Mouse (Mus musculus): Measurements from ENCODE around the gene Peak1.
"Not testable (repeated sequence)": the region's sequence is repeated elsewhere in the genome, so short reads cannot be mapped to it uniquely, and the experiment has no call there.

Peak1 gene

DNA sequence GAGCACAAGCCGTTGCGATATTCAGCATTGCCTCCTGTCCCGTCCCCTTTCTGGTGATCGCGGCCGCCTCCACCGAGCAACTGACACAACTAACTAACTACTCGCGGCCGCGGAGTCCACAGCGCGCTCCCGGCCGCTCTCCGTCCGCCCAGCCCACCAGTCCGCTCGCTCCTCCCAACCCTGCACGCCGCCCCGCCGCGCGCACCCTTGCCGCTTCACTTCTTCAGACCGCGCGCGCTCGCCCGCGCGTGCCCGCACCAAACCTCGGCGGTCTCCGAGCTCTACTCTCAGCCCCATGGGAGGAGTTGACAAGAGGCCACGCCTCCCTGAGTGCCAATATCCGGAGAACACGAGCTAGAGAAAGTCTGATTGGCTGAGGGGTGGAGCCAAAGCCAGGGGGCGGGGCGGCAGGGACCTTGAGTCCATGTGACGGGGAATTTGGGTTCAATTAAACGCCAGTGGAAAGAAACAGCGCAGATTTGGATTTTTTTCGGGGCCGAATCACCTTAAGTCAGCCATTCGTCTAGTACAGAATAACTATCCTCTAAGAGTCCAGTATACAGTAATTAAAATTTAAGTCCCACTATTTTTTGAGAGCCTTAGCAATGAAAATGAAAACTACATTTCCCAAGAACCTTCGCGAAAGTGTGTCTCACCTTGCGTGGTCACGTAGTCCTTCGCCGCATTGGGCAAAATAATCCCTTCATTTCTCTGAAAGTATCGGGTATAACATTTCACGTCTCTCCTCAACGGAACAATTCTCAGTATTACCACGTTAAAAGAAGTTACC is at the start of gene Peak1, which contains the start of gene Hmg20a:
Peak1 (minus strand) TSS at position 120 of the 790 bp plus-strand sequence.
Hmg20a (plus strand) TSS at position 662 of the 790 bp plus-strand sequence.
- peak; percentile 99 for DNase-seq (ENCODE audit: low read depth, low spot score)

DNA sequence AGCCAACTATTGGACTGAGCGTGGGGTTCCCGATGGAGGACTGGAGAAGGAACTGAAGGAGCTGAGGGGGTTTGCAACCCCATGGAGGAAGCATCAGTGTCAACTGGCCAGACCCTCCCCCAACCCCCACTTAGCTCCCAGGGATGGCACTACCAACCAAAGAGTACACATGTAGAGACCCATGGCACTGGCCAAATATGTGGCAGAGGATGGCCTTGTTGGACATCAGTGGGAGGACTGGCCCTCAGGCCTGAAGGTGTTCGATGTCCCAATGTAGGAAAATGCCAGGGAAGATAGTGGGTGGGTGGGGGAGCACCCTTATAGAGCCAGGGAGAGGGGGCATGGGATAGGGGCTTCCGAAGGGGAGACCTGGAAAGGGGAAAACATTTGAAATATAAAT is 48.4 kb upstream of the Peak1 start:
- DNase-seq (ENCODE audit: low read depth, low spot score) = no peak

DNA sequence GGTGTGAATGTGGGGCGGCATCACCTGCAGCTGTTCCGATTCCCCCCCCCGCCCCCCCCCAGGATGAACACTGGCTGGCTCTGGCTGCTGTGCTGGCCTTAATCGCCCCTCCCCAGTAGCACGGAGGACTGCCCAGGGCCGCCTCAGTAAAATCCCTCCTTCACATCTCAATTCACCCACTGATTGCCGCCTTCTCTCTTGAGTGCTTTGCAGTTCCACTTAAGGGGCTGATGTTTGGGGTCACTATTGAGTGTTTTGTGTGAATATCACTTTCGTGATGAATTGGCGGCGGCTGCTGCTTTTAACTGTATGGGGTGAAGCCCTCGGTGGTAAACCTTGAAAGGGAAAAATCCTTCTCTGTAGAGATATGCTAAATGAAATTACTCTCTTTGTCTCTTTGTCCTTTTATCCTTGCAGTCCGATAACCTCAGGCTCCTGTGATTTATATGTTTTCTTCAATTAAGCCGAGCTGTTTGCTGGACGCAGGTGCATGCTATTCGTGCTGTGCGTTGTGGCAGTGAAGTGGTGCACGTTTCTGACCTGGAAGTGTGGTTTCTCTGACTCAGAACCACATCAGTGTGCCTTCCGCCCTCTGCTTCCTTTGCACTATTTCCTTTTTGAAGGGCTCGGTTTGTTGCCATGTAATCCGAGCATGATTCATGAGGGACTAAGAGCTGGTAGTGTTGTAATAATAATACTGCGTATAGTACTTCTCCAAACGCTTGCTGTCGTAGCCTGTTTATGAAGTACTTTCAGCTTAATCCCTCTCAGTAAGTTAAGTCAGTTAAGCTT is 47.2 kb upstream of the Peak1 start:
- DNase-seq (ENCODE audit: low read depth, low spot score) = peak; percentile 69

DNA sequence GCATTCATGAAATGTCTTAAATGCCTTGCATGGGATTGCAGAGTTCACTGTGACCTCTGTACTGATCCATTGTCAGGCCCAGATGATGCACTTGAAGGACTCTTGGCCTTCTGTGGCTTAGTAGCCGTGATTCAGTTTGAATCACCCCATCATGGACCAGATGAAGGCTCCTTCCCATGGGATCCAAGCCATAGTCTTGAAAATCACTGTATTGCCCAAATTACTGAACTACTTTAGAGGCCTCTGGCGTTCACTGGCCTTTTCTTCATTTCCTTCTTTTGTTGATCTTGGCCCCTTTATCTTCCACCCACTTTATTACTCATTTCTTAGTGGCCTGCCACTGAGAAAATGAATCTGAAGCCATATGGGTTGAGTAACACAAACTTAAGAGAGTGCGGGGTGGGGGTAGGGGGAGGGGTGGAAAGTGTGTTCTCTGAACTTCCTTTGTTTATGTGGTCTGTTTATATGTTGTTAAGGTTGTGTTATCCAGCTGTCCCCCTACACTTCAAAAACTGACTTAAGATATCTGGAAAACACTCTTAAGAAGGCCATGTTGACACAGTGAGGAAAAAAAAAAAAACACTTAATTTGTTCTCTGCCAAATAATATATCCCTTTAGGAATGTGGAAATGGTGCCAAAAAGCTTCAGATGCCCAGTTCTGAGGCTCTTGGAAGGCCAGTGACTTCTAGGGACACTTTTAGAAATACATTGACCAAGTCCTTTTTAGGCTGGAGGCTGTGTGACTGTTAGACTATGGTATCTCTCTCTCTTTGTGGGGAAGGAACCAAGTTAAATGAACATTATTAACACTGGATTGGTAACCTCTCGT is 46.0 kb upstream of the Peak1 start:
- peak; percentile 50 for DNase-seq (ENCODE audit: low read depth, low spot score)

DNA sequence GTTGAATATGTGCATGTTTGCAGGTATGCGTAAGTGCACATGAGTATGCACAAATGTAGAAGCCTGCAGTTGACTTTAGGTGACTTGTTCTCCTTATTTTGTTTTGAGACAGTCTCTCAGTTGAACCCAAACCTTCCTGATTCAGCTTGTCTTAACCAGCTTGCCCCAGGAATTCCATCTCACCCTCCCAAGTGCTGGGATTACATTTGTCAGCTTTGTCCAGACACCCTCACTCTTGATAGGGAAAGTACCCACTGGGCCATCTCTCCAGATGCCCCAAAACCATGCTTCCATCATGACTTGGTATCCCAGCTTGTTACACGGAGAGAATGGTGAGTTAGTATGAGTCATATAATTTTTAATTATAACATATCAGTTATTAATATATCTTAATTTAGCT is 45.2 kb upstream of the Peak1 start:
- no peak for DNase-seq (ENCODE audit: low read depth, low spot score)

DNA sequence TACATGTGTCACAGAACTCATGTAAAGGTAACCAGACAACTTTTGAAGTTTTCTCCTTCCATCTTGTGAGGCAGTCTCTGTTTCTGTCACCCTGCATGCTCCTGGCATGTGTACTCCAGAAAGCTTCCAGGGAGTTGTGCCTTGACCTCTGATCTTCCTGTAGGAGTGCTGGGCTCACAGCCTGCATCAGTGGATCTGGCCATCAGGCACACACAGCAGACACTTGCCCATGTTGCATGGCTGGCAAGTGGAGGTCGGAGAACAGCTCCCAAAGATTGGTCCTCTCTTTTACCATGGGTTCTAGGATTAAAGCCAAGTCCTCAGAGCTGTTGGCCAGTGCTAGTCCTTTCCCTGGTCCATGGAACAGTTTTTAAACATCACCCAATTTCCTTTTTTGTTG is 44.7 kb upstream of the Peak1 start:
- peak; percentile 25 for DNase-seq (ENCODE audit: low read depth, low spot score)

DNA sequence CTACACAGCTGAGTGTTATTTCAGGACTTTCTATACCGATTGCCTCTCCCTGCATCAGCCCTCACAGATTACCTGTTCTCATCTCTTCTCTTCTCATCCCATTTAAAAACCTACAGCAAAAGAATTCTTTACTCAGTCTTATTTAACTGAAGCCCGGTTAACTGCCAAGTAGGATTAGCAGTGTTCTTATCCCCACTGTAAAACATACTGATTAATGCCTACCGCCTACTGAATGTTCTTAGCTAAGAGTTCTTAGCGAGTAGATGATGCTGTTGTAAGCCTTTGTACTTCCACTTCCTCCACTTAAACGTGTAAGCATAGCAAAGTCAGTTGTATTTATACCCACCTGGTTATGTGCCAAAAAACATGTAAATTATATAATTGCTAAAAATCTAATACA is 43.1 kb upstream of the Peak1 start:
- no peak for DNase-seq (ENCODE audit: low read depth, low spot score)

DNA sequence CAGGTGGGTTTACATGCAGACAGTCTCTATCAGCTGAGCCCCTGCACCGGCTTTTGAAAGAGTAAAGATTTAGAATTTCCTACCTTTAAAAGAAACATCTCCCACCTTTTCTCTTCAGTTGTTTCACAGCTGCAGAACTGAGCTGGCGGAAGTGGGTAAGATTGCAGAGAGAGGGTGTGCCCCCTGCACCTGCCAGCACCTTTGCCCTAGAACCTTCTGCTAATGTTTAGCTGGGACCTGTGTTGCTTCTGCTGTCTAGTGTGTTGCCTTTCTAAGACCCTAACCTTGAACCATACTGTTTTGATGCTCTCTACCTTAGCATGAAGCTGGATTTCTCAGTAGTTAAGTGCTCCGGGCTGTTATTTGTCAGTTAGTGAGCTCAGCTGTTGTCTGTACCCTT is 38.6 kb upstream of the Peak1 start:
- DNase-seq (ENCODE audit: low read depth, low spot score) = no peak

DNA sequence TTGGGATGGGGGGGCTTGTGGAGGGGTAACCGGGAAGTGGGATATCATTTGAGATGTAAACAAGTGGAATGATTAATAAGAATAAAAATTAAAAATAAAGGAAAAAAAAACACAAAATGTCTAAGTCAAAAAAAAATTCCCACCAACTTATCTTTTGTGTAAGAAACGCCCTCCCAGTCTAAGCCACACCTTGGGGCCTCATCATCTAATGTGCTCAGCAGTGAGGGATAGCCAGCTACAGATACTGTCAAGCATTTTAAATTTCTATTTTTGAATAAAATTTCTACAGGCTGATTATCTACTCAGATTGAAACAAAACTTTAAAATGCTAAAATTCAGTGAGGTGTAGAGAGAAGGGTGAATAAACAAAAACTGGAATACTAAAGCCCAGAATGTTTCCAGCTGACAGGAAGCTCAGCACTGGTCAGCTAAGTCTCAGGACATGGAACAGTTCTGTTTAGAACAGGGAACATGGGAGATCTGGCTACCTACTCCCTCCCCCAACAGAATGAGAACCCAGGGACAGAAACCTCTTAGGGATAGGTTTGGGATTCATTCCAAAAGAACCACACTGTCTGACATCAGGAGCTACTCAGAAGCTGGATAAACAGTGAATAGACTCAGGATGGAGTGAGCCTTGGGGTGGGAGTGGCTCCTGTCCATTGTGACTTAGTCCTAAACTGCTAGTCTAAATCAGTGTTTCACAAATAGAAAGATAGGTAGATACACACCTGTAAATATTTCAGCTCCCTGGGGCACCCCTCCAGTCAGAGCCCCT is 35.4 kb upstream of the Peak1 start:
- no peak for DNase-seq (ENCODE audit: low read depth, low spot score)

DNA sequence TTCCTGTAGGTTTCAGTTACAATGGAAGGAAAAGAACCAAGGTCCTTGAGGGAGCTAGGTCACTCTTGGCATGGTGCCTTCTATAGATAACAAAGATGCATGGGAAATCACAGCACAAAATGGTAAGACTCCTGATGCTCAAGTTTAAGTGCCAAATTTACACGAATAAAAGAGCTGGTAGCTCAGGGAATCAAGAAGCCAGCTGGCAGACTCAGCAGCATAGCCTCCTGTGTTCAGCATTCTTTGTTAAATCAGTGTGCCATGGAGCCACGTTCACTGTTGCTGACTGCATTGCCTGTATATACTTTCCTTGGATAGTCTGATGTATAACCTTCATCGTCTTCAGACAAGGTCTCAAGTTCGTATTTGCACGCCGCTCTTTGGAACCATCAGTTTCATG is 33.7 kb upstream of the Peak1 start:
- no peak for DNase-seq (ENCODE audit: low read depth, low spot score)

DNA sequence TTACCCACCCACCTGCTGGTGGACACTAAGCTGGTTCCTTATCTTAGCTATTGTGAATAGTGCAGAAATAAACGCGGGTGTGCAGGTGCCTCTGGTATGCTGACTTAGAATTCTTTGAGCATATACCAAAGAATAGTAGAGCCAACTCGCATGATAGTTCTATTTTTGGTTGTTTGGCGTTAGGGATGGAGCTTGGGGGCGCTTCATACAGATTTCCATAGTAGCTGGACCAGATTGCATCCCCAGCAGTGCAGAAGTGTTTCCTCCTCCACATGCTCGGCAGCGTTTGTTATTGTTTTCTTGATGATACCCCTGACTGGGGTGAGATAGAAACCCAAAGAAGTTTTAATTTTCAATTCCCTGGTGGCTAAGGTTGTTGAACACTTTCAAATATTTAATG is 21.8 kb upstream of the Peak1 start:
- DNase-seq (ENCODE audit: low read depth, low spot score) = no peak

DNA sequence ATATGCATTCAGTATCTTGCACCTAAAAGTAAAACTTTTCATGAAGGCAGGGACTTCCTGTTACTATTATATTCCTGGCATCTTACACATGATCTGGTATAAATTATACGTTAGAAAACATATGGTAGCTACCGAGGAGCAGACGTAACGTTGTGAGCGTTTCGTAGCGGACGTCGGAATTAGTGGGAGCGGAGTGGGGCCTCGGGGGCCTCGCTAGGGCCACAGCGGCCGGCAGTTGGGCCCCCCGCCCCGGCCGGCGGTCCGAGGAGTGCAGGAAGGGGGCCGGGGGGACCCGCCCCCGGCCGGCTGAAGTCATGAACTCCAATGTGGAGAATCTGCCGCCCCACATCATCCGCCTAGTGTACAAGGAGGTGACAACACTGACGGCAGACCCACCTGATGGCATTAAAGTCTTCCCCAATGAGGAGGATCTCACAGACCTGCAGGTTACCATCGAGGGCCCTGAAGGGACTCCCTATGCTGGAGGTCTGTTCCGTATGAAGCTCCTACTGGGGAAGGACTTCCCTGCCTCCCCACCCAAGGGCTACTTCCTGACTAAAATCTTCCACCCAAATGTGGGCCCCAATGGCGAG is 19.5 kb upstream of the Peak1 start:
- DNase-seq (ENCODE audit: low read depth, low spot score) = not testable (repeated sequence)

DNA sequence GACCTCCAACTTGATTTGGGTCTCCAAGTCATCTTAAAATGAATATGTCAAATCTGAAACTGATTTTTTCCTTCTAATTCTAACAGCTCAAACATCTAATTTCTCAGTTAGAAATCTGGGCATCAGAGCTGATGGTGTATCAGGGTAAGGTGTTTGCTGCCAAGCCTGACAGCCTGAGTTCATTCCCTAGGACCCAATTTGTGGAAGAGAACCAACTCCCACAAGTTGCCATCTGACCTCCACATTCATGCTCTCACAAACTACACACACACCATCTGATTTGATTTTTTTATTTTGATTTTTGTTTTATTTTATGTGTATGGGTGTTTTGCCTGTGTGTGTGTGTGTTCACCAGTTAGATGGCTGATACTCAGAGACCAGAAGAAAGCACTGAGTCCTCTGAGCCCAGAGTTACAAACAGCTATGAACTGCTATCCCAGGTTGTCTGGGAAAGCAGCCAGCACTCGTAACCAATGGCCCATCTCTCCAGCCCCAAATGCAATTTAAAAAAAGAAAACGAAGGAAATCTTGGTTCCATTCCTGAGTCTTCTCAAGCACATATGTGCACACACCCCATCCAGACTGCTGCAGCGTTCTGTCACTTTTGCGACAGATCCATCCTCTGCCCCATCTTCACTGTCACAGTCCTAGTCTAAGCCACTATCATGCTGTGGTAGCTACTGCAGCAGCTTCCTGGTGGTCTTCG is 18.1 kb upstream of the Peak1 start:
- DNase-seq (ENCODE audit: low read depth, low spot score) = no peak

DNA sequence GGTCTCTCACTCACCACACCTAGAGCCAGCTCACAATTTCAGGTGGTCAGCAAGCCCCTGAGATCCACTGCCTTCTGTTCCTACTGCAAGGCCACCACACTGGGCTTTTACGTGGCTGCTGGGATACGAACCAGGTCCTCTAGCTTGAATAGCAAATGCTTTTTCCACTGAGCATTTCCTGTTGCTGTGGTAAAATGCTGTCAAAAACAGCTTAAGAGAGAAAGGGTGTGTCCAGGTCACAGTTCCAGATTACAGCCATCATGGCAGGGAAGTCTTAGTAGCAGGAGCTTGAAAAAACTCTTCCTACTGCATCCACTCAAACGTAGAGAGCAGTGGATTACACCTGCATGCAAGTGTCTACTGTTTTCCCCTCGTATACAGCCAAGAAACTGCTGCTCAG is 7.0 kb upstream of the Peak1 start:
- DNase-seq (ENCODE audit: low read depth, low spot score) = no peak

DNA sequence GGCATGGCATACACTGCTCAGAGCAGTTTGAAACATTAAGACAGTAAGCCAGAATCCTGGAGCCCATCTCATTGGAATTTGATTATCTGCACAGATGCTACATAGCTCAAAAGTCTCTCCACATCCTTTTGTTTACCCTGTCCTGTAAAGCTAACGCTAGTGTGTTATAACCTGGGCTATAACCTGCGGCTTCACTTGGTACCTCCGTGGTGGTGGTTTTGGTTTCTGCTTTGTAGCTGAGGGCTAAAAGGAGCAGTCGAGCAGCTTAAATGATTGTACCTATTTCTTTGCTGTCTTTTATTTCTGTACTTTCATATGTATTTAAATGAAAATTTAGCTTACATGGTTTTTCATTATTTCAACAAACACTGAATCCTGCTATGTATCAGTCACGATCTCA is 4.1 kb upstream of the Peak1 start:
- DNase-seq (ENCODE audit: low read depth, low spot score) = no peak

DNA sequence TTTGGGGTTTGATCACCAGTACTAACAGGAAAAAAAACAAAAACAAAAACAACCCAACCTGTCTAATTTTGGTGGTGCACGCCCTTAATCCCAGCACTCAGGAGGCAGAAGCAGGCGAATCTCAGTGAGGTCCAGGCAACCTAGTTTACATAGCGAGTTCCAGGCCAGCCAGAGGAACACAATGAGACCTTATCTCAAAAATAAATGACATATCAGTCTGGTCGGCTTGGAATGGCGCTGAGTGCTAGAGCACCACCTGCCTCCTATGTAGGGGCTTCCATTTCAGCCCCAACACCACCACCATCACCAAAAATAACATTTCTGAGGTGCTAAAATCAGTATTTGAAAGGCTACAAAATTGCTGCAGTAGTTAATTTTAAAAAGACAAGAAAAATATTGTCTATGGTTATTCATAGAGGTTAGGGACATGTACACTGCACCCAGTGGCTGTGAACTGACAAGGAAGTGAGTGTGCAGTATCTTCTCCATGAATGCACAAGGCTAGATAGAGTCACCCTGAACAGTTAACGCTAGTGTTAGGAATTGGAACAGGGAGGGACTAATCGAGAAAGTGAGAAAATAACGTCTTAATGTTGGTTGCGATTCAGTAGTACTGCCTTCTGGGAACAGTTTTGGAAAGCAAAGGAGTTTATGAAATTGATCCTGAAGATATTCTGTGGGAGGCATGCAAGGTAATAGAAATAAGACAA is 3.2 kb upstream of the Peak1 start:
- no peak for DNase-seq (ENCODE audit: low read depth, low spot score)

DNA sequence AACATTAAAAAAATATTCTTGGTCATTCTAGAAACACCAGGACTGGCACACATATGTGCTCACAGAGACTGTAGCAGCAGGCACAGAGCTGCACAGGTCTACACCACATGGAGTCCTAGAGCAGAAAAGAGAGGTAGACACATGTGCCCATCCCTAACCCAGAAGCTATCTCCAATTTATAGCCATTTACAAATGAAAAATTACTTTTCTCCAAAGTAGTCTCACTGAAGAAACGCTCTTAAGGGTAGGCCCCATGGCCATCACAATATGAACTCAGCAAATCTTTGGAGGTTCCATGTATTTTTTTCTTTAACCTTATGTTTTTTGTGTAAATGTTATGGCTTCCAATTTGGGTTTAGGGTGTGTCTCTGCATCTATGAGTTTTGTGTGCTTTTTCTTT is 2.4 kb upstream of the Peak1 start:
- DNase-seq (ENCODE audit: low read depth, low spot score) = no peak

DNA sequence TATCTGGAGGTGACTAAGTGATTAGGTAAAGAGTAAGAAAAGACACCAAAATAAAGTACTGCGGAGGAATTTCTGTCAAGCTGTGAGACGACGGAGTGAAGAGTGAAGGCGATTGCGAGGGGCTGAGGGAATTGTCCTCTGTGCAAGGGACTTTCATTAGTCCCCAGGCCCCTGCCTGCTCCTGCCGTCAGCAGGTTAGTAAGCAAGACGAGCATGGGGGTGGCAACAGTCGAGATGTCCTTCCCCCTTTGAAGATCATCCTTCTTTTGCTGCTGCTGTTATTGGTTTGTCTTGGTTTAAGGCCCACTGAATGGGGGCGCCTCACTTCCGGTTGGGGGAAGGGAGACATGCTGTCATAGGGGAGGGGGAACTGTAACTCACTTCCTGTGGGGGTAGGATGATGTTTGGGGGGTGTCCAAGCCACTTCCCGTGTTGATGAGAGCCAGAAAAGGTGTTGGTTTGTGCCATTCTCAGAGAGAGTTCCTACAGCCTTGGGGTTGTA is 922 bp upstream of the Peak1 start:
- peak; percentile 73 for DNase-seq (ENCODE audit: low read depth, low spot score)

DNA sequence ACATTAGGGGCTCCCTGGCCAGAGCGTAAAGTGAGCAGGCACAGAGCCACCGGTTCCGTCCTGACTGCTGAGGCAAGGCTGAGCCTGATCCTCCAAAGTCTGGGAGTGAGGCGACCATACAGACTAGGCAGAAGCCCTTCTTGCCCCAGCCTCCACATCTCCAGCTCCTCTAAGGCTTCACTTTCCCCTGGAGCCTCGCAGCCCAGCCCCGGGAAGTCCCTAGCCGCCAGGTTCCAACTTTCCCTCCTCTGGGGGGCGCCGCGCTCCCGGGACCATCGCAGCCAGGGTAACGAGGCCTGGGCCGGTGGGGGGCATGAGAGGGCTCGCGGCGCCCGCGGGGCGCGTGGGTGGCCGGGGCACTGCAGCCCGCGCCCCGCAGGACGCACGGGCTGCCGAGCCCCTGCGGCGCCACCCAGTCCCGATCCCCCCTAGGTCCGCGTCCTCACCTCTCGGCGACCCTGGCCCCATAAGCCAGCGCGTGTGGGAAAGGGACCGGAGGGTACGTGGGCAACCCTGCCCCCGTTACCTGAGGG is 386 bp downstream of the Peak1 start:
- DNase-seq (ENCODE audit: low read depth, low spot score) = peak; percentile 64
